Mouse (Mus musculus): ENCODE measurements at regions not wholly inside any gene's neighbourhood (a gene's known extent, or its start where the extent isn't known, plus 50 kb on each side); places are given as distances from the start of the nearest gene placed in this dataset.

GRCm38 (mm10) chrX:57950896-57951295 is 71.6 kb upstream of the Zic3 start:
- no peak overlapping the region for H3K4me2 ChIP-seq
- 55% methylated on average over 2 of the region's 2 CpGs for WGBS
- no peaks in the 10 kb centered on the region for H3K27me3 ChIP-seq (replicated peaks)
- H3K9ac ChIP-seq: no peak overlapping the region
- H3K4me1 ChIP-seq (replicated peaks): no peaks in the 10 kb centered on the region
- no peaks in the 10 kb centered on the region for H3K36me3 ChIP-seq
- ATAC-seq (ENCODE audit: insufficient number of reproducible peaks, low FRiP score): no peak
- no peak overlapping the region for H3K4me3 ChIP-seq
- H3K27ac ChIP-seq (ENCODE audit: poor library complexity, severe bottlenecking): no peak overlapping the region
- H3K9me3 ChIP-seq (replicated peaks): no peaks in the 10 kb centered on the region

DNA sequence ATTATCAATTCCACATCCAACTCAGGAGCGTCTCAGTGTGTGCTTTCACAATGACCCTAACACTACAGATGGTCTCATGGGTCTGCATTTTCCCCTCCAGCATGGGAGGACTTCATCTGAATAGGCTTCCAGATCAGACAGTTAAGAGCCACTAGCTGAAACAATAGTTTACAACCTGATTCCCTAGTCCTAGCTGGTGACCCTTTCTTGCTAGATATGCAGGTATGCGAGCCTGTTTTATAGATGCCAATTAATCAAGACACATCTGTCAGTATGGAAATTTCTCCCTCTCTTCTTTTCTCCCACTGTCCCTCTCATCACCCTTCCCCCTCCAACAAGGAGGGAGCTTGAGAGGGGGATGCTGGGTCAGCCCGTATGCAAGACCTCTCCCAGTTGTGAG is 71.2 kb upstream of the Zic3 start:
- Histone ChIP-seq H3K4me2 (no peak overlapping the region), H3K36me3 (no peaks in the 10 kb centered on the region), H3K27me3 (replicated peaks) (no peaks in the 10 kb centered on the region), H3K9me3 (replicated peaks) (no peaks in the 10 kb centered on the region), H3K4me1 (replicated peaks) (no peaks in the 10 kb centered on the region), H3K4me3 (no peak overlapping the region), H3K9ac (no peak overlapping the region), H3K27ac (ENCODE audit: poor library complexity, severe bottlenecking) (no peak overlapping the region)
- ATAC-seq (ENCODE audit: insufficient number of reproducible peaks, low FRiP score): no peak
- WGBS: 49% methylated on average over 3 of the region's 3 CpGs

- Histone ChIP-seq H3K27ac (ENCODE audit: poor library complexity, severe bottlenecking) (no peak overlapping the region), H3K36me3 (no peaks in the 10 kb centered on the region), H3K4me3 (no peak overlapping the region), H3K4me1 (replicated peaks) (no peaks in the 10 kb centered on the region), H3K27me3 (replicated peaks) (no peaks in the 10 kb centered on the region), H3K9me3 (replicated peaks) (no peaks in the 10 kb centered on the region), H3K4me2 (no peak overlapping the region), H3K9ac (no peak overlapping the region)
- ATAC-seq (ENCODE audit: insufficient number of reproducible peaks, low FRiP score): no peak
- 32% methylated on average over 3 of the region's 3 CpGs for WGBS
Observed at GRCm38 (mm10) chrX:57954594-57955185, 67.8 kb upstream of the Zic3 start.

All from heart, embryonic 12.5 days (tissue).